Mouse (Mus musculus) intestine, embryonic 14.5 days (tissue): ENCODE results near the gene Tbc1d2. TPM values are rescaled to one million over a fixed set of nuclear protein-coding genes. Genes with fewer than 3 reads are reported as not detected.
"Not testable (repeated sequence)": the region's sequence is repeated elsewhere in the genome, so short reads cannot be mapped to it uniquely, and the experiment has no call there.

ENCODE experiments used
- ATAC-seq: fragments of 200-750 bp; cut with Nextera tagmentation; replicated peaks from 2 replicates; pipeline ENCODE4 v1.8.0; 2017; ENCODE audit warnings: low read depth, moderate number of reproducible peaks, moderate TSS enrichment, moderate library complexity; ENCODE audit not compliant: low FRiP score, low TSS enrichment
- DNase-seq: peaks from one replicate; pipeline ENCODE4 v3.0.0-alpha.2; 2018; ENCODE audit warnings: low spot score
- H3K27ac ChIP-seq: fragments of 300-500 bp; sonication (generic); 2 replicates; pipeline ENCODE4 v1.5.1; 2014; ENCODE audit warnings: low read depth, mild to moderate bottlenecking, control low read depth
- H3K27me3 ChIP-seq: fragments of 300-500 bp; sonication (generic); replicated peaks from 2 replicates; pipeline ENCODE4 v1.6.1; 2014; ENCODE audit warnings: low read length, control low read depth; ENCODE audit not compliant: control insufficient read depth, insufficient read depth
- H3K36me3 ChIP-seq: fragments of 300-500 bp; sonication (generic); 2 replicates; pipeline ENCODE4 v1.6.1; 2014; ENCODE audit warnings: low read length, control low read depth; ENCODE audit not compliant: control insufficient read depth, insufficient read depth
- H3K4me1 ChIP-seq: fragments of 300-500 bp; sonication (generic); replicated peaks from 2 replicates; pipeline ENCODE4 v1.6.1; 2014; ENCODE audit warnings: low read length, control low read depth, mixed read lengths; ENCODE audit not compliant: control insufficient read depth, insufficient read depth
- H3K4me2 ChIP-seq: fragments of 300-500 bp; sonication (generic); 2 replicates; pipeline ENCODE4 v1.6.1; 2014; ENCODE audit warnings: low read length
- H3K4me3 ChIP-seq: fragments of 300-500 bp; sonication (generic); 2 replicates; pipeline ENCODE4 v1.5.1; 2014; ENCODE audit warnings: low read depth, low read length, control low read depth, mixed read lengths
- H3K9ac ChIP-seq: fragments of 300-500 bp; sonication (generic); 2 replicates; pipeline ENCODE4 v1.6.1; 2014; ENCODE audit warnings: mild to moderate bottlenecking, low read length
- H3K9me3 ChIP-seq: fragments of 300-500 bp; sonication (generic); 2 replicates; pipeline ENCODE4 v1.6.1; 2016; ENCODE audit warnings: low read length, control low read depth; ENCODE audit not compliant: control insufficient read depth
- WGBS: fragments of 180-500 bp; shearing (Covaris S2); extraction: QIAGEN DNeasy Blood & Tissue Kit; methylation state at CpG from one replicate; pipeline ENCODE4 v1.1.7; 2014; 5-methylcytosine and 5-hydroxymethylcytosine counted together
- polyA plus RNA-seq: library from polyadenylated mRNA; unstranded; fragments of >200 nt; fragmentation: Nextera tagmentation; extraction: Ambion mirVana; gene quantifications from 2 replicates; pipeline ENCODE4 v1.2.1, GENCODE M21; 2014

The Tbc1d2 gene
- polyA plus RNA-seq, 1 experiment from 2014 or later = 4.8 TPM

DNA sequence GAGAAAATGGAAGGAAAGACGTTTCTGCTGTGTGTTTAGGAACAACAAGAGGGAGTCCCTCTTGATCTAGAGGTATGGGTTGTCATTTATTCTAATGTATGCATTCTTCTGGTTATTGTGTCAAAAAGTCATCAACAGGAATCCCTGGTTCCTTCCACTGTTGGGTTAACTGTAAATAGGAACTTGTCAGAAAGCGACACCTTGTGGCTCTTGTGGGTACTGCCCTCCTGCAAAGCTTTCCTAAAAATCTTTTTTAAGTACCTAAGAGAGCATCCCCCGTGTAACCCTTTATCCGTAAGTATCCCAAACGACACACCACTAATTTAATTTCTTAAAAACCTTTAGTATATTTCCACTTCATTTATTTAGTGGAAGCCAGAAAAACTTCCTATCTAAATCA, 7.1 kb upstream of the Tbc1d2 start:
- ATAC-seq = no peak
- Histone ChIP-seq H3K9me3 (no peaks in the 10 kb centered on the region), H3K27me3 (0 out of 2 replicates have a peak, but pooled peaks cover 3% of the 10 kb centered on the region), H3K9ac (no peak overlapping the region), H3K27ac (no peak overlapping the region), H3K4me3 (no peak overlapping the region), H3K4me1 (no peaks in the 10 kb centered on the region), H3K4me2 (no peak overlapping the region), H3K36me3 (no peaks in the 10 kb centered on the region)
- peak; percentile 89 for DNase-seq
- 9% methylated on average over 5 of the region's 5 CpGs for WGBS

DNA sequence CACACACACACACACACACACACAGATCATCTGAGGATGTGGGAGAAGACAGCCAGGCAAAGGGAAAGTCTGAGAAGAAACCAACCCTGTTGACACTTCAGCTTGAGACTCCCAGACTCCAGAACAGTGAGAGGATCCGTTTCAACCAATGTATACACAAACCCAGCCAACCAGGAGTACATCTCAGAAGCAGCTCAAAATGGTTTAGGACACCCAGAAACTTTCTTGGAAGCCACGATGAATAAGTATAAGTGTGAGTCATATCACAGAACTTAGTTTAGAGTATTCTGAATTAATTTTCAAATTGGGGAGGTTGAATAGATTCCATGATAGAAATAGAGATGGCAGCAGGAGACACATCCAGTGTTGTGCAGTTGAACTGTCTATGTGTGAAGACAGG, 5.9 kb upstream of the Tbc1d2 start:
- no peak overlapping the region for H3K27ac ChIP-seq

DNA sequence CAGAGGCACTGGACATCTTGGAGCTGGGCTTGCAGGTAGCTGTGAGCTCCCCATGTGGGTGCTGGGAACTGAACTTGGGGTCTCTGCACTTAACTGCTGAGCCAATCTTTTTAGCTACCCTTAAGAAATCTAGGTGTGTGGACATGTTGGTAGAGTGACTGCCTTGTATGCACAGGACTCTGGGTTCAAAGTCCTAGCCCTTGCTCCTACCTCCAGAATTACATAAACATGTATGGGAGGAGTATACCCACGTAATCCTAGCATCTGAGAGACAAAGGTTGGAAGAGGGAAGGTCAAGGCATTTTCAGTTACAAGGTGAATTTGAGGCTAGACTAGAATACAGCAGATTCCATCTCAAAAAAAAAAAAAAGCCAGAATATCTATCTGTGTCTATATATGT, 5.3 kb upstream of the Tbc1d2 start:
- Histone ChIP-seq H3K27ac (no peak overlapping the region), H3K9me3 (no peaks in the 10 kb centered on the region), H3K9ac (no peak overlapping the region), H3K36me3 (no peaks in the 10 kb centered on the region), H3K27me3 (peaks cover 17% of the 10 kb centered on the region; the same call in 1 of the 2 replicates), H3K4me3 (no peak overlapping the region), H3K4me1 (no peaks in the 10 kb centered on the region), H3K4me2 (no peak overlapping the region)
- no peak for DNase-seq
- 39% methylated on average over 1 of the region's 1 CpGs for WGBS
- no peak for ATAC-seq

More for the DNA sequence above, 5.9 kb upstream of the Tbc1d2 start:
- Histone ChIP-seq H3K9me3 (no peaks in the 10 kb centered on the region), H3K27me3 (peaks cover 14% of the 10 kb centered on the region; the same call in 1 of the 2 replicates), H3K4me2 (no peak overlapping the region), H3K9ac (no peak overlapping the region), H3K4me3 (no peak overlapping the region), H3K36me3 (no peaks in the 10 kb centered on the region), H3K4me1 (no peaks in the 10 kb centered on the region)
- 56% methylated on average over 2 of the region's 2 CpGs for WGBS
- no peak for ATAC-seq
- DNase-seq = no peak

DNA sequence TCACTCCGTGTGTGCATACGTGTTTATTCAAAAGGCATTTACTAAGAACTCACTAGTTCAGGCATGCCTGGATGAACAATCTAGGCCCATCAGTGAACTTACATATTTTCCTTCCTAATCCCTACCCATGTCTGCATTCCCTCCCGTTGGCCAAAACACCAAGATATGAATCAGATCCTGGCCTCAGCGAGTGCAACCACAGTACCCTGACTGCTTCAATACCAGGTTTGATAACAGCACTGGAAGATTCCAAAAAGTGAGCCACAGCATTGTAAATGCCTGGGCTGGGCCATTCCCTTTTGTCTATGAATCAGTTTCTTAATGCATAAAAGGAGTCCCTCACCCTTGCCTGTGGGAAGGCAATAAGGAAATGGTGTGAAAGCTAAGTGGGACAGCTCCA, 848 bp downstream of the Tbc1d2 start:
- Histone ChIP-seq H3K9me3 (no peaks in the 10 kb centered on the region), H3K9ac (peak overlapping the region; percentile 67; the same call in 1 of the 2 replicates), H3K27me3 (peaks cover 30% of the 10 kb centered on the region), H3K4me3 (peak overlapping the region; percentile 76), H3K4me1 (no peaks in the 10 kb centered on the region), H3K27ac (no peak overlapping the region), H3K4me2 (peak overlapping the region; percentile 98), H3K36me3 (no peaks in the 10 kb centered on the region)
- no peak for DNase-seq
- WGBS = 38% methylated on average over 4 of the region's 4 CpGs
- 0 out of 2 replicates have a peak, but pooled peaks have one; percentile 9 for ATAC-seq

DNA sequence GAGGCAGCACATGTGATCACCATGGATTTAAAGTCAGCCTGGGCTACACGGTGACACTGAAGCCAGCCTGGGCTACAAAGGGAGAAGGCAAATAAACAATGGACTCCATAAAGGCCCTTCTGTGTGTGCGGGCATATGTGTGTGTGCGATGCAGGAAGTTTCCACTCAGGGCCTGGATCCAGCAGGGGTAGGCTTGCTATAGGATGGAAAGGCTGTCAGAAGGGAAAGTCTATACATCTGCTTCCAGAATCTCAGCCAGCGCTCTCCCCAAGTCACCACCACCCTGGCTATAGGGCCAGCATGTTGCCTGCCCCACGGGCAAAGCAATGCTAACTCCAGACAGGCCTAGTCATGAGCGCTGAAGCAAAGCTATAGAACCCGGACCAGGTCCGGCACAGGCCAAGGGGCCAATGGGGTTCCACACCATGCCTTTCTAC, 6.3 kb downstream of the Tbc1d2 start:
- Histone ChIP-seq H3K4me3 (no peak overlapping the region), H3K27me3 (peaks cover 4% of the 10 kb centered on the region), H3K9me3 (no peaks in the 10 kb centered on the region), H3K36me3 (no peaks in the 10 kb centered on the region), H3K27ac (peak overlapping the region; percentile 24; the same call in 1 of the 2 replicates), H3K4me2 (no peak overlapping the region), H3K4me1 (no peaks in the 10 kb centered on the region), H3K9ac (no peak overlapping the region)
- no peak for ATAC-seq
- 86% methylated on average over 8 of the region's 8 CpGs for WGBS
- DNase-seq = no peak

DNA sequence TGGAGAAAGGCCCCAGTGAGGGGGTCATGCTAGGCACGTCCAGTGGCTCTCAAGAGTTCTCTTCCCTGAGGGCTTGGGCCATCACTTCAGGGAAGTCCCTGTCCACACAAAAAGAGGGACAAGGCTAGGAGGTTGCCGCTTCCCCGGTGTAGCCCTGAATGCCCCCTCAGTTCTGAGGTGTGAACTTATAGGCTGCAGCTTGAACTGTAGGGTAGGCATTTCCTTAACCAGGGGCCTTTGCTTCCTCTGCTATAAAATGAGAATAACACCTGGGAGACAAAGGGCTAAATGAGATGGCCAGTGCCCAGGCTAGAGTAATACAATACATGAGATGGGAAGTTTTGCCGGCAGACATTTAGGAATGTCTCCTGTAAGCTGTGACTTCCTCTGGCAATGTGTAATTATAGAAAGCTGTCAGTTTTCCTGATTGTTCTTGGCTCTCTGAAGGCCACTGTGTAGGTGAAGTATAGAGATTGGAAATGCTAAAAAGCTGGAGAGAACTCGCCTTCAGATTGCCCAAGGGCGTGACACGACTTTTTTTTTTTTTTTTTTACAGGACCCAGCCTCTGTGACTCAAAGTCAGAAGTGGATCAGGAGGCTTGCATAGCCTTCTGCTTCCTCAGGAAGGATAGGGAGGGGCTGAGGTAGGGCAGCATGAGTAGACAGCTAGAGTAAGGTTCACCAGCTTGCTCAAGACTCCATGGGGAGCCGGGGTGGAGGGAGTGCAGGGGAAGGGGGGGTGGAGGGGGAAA, 6.9 kb downstream of the Tbc1d2 start:
- Histone ChIP-seq H3K4me1 (no peaks in the 10 kb centered on the region), H3K9me3 (no peaks in the 10 kb centered on the region), H3K27ac (peak overlapping the region; percentile 38; the same call in 1 of the 2 replicates), H3K9ac (no peak overlapping the region), H3K36me3 (no peaks in the 10 kb centered on the region), H3K4me3 (no peak overlapping the region), H3K4me2 (no peak overlapping the region), H3K27me3 (no peaks in the 10 kb centered on the region; the same call in 1 of the 2 replicates)
- WGBS = 62% methylated on average over 8 of the region's 8 CpGs
- no peak for DNase-seq
- 0 out of 2 replicates have a peak, but pooled peaks have one; percentile 56 for ATAC-seq

DNA sequence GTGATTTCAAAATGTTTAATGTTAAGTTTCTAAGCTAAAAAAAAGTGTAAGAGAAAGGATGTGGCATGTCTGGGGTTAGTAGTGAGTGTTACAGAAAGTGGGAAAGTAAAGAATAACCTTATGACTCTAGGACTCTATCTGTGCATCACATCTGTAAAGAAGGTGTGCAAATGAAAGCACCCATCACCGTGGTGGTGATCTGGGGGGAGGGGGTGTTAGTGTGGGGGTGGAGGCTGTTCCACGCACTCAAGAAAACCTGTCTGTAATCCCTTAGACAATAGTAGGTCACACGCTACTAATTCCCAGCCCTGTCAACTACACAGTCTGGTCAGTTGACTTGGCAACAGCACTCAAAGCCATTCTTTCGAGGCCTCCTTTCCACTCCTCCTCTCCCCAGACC, 8.7 kb downstream of the Tbc1d2 start:
- Histone ChIP-seq H3K9ac (no peak overlapping the region), H3K36me3 (no peaks in the 10 kb centered on the region), H3K4me3 (no peak overlapping the region), H3K4me1 (no peaks in the 10 kb centered on the region), H3K4me2 (no peak overlapping the region), H3K27me3 (no peaks in the 10 kb centered on the region), H3K27ac (no peak overlapping the region), H3K9me3 (no peaks in the 10 kb centered on the region)
- DNase-seq (no peak), ATAC-seq (no peak)
- WGBS = 76% methylated on average over 4 of the region's 4 CpGs

DNA sequence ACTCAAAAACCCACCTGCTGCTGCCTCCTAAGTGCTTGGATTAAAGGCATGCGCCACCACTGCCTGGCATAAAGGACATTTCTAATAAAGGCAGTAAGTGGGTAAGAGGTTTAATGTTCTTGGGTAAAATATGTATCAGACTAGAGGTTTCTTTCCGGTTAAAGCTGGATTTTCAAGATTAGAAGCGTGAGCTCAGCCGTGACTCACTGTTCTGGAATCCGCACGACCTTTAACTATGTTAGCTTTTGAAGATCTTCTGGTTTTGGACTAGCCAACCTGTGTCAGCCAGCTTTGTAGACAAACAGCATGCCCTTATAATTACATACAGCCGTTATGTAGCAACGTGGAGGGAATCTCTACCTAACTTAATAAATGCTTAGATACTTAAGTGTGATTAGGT, 10.1 kb downstream of the Tbc1d2 start:
- H3K4me2 ChIP-seq = no peak overlapping the region
- H3K27ac ChIP-seq = no peak overlapping the region
- H3K27me3 ChIP-seq = no peaks in the 10 kb centered on the region
- H3K9me3 ChIP-seq = no peaks in the 10 kb centered on the region
- no peak overlapping the region for H3K4me3 ChIP-seq
- H3K36me3 ChIP-seq = no peaks in the 10 kb centered on the region
- H3K4me1 ChIP-seq = no peaks in the 10 kb centered on the region
- no peak for ATAC-seq
- no peak overlapping the region for H3K9ac ChIP-seq
- whole genome bisulfite sequencing = 73% methylated on average over 8 of the region's 8 CpGs
- DNase-seq = no peak

DNA sequence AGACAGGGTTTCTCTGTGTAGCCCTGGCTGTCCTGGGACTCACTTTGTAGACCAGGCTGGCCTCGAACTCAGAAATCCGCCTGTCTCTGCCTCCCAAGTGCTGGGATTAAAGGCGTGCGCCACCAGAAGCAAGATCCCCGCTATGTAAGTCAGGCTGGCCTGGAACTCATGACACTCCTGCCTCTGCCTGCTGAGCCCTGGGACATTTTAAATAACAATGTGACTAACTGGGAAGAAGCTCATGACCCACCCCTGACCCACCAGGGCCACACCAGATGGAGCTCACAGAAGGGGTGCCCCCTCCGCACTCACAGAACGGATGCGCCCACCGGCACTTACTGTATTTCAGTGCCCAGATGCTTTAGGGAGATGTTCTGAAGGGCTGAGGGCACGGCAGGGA, 12.8 kb downstream of the Tbc1d2 start:
- not testable (repeated sequence) for H3K4me3 ChIP-seq, H3K36me3 ChIP-seq, H3K27ac ChIP-seq, ATAC-seq, H3K4me2 ChIP-seq, DNase-seq, H3K9me3 ChIP-seq, H3K27me3 ChIP-seq, H3K4me1 ChIP-seq, H3K9ac ChIP-seq
- 90% methylated on average over 10 of the region's 10 CpGs for WGBS
